Mouse (Mus musculus) embryo, embryonic 11 days (tissue): ENCODE results near the gene Kcnip4.

ENCODE experiments used
- DNase-seq: peaks from one replicate; pipeline ENCODE4 v3.0.0-alpha.2; 2015

Gene Kcnip4

GRCm38 (mm10) chr5:48371890-48372766 is 1152.6 kb downstream of the Kcnip4 start:
- peak; percentile 97 for DNase-seq

GRCm38 (mm10) chr5:48349309-48349708 is 1175.4 kb downstream of the Kcnip4 start:
- no peak for DNase-seq

GRCm38 (mm10) chr5:48345983-48346648 is 1178.6 kb downstream of the Kcnip4 start:
- no peak for DNase-seq

- peak; percentile 75 for DNase-seq
These were observed 1179.4 kb downstream of the Kcnip4 start for GRCm38 (mm10) chr5:48345095-48345982.

- no peak for DNase-seq
These were observed 1183.8 kb downstream of the Kcnip4 start for GRCm38 (mm10) chr5:48340808-48341433.
